Mouse (Mus musculus) cerebellum, adult 11 months (tissue): Measurements from ENCODE around the gene AU022751.

Source experiments
- DNase-seq: peaks from one replicate; pipeline ENCODE4 v3.0.0; 2022

AU022751 gene

GRCm38 (mm10) chrX:6082954-6083680 lies at the start of gene AU022751:
AU022751 (minus strand) TSS chrX:6083419.
- DNase-seq = no peak

- peak; percentile 47 for DNase-seq
Measured at GRCm38 (mm10) chrX:6091996-6092757, 9.0 kb upstream of the AU022751 start.

GRCm38 (mm10) chrX:6091547-6091946 lies 8.3 kb upstream of the AU022751 start:
- DNase-seq = no peak

- no peak for DNase-seq
Measured at GRCm38 (mm10) chrX:6061563-6061962, 21.7 kb downstream of the AU022751 start.

- DNase-seq = peak; percentile 7
Measured at GRCm38 (mm10) chrX:6047936-6048614, 35.1 kb downstream of the AU022751 start.

GRCm38 (mm10) chrX:6047066-6047935 lies 35.9 kb downstream of the AU022751 start, which contains the start of gene Nudt11:
Nudt11 (plus strand) TSS chrX:6047453.
- peak; percentile 15 for DNase-seq
